Mouse (Mus musculus) urinary bladder, postnatal 0 days (tissue): ENCODE results near the gene Tsga10. TPM values are rescaled to one million over a fixed set of nuclear protein-coding genes. Genes with fewer than 3 reads are reported as not detected.

Source experiments
- polyA plus RNA-seq: library from polyadenylated mRNA; unstranded; fragments of >200 nt; fragmentation: Nextera tagmentation; extraction: Ambion mirVana; gene quantifications from 2 replicates; pipeline ENCODE4 v1.2.1, GENCODE M21; 2015

Gene Tsga10
- polyA plus RNA-seq, result 3.2 and 3.8 TPM in 2 replicates

DNA sequence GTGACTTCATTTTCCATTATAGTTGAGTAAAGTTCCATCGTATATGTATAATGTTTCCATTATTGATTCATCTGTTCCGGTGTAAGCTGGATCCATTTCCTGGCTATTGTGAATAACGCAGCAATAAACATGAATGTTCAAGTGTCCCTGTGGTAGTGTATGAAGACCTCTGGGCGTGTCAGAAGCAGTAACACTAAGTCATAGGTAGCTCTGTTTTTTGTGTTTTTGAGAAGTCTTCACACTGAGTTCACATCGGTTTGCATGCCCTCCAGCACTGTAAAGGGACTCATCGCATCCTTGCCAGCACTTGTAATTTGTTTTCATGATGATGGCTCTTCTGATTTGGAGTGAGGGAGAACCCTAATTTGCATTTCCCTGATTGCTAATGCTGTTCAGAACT lies at the start of gene Tsga10:
Gene Tsga10, minus strand, starts transcription at position 144 of the 400 bp plus-strand sequence.

DNA sequence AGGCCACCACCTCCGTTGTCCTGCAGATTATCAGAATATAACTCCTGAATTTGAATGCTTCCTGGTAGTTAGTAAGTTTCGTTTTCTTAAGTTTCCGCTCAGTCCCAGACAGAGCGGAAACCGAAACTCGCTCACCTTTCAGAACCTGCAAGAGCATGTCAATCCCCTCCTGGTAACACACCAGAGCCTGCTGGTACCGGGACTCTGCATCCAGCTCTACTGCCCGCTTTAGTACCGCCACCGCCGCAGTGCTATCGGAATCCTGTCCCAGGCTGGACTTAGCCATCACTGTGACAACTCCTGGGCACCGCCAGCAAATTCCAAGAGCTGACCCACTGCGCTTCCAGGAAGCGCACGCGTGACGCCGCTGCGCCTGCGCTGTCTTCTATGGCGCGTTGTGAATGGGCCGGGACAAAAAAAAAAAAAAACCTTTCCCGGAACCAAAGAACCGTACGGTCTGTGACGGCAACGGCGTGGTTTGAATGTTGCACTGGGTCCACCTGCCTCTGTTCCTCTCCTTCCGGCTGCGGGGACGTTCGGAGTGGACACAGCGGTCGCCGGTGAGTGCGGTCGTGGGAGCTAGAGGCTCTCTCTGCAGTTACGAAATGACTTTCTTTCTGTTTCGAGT lies 23.9 kb upstream of the Tsga10 start, which contains the start of the genes Mitd1 and Mrpl30:
Gene Mitd1, minus strand, starts transcription at position 387 of the 628 bp plus-strand sequence.
Gene Mrpl30, plus strand, starts transcription at position 453 of the 628 bp plus-strand sequence.

DNA sequence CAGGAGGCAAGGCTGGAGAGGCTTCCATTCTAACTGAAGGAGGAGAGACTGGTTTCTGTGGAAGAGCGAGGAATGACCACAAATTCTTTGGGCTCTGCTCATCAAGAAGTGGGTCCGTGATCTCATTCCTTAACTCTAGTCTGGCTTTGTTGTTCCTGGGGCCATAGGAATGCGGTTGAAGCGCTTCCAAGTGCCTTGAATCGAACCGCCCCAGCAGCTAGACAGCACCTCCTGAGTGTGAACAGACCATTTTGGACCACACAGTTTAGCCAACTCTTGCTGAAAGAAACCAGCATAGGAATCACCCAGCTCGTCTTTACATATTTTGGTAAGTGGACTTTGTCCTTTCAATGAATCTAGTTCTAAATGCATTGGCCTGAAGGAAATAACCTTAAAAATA lies 5.5 kb upstream of the Tsga10 start, which contains the start of gene Lipt1:
Gene Lipt1, plus strand, starts transcription at position 35 of the 400 bp plus-strand sequence.

GRCm38 (mm10) chr1:37719761-37720640 lies 146.2 kb downstream of the Tsga10 start, which contains the start of gene 2010300C02Rik:
TSS of gene 2010300C02Rik (minus strand) at chr1:37720085.

Other genes starting within 250 kb of the Tsga10 start
- 6.0 and 8.5 TPM in 2 replicates for gene 2010300C02Rik, start 146.3 kb downstream of the Tsga10 start, polyA plus RNA-seq
- 5.3 and 7.3 TPM in 2 replicates for gene Lipt1, start 5.3 kb upstream of the Tsga10 start, polyA plus RNA-seq
- gene Mitd1, start 24.0 kb upstream of the Tsga10 start, polyA plus RNA-seq, result 16.0 and 16.4 TPM in 2 replicates
- gene Mrpl30, start 24.0 kb upstream of the Tsga10 start, polyA plus RNA-seq, result 217 and 224 TPM in 2 replicates
- not detected in 2 replicates for gene Lyg2, start 50.1 kb upstream of the Tsga10 start, polyA plus RNA-seq
- gene Lyg1, start 91.3 kb upstream of the Tsga10 start, polyA plus RNA-seq, result not detected in 2 replicates
- 95.1 and 107 TPM in 2 replicates for gene Txndc9, start 131.5 kb upstream of the Tsga10 start, polyA plus RNA-seq
- 15.5 and 18.8 TPM in 2 replicates for gene Eif5b, start 131.6 kb upstream of the Tsga10 start, polyA plus RNA-seq